Comparison of ENCODE assay signal across 8 mouse cellular contexts in genomic region chr10:80674161-80674711, GRCm38 (mm10). TPM values are rescaled to one million over a fixed set of nuclear protein-coding genes. Genes with fewer than 3 reads are reported as not detected.
DNase-seq lines count a peak whose midpoint lies in the region; ATAC-seq lines count a peak whose summit lies in the region.

No protein-coding gene starts in this region.

- ATAC-seq in neural tube, embryonic 11.5 days (ENCODE audit: insufficient read depth, low FRiP score, low TSS enrichment), result no peak
- ATAC-seq in embryonic facial prominence, embryonic 15.5 days (ENCODE audit: insufficient number of reproducible peaks, low FRiP score, low TSS enrichment, low read depth), result no peak
- ATAC-seq in limb, embryonic 13.5 days (ENCODE audit: low FRiP score, low read depth), result no peak
- no peak for ATAC-seq in midbrain, embryonic 16.5 days

- peak overlapping the region; percentile 81 for H3K4me3 ChIP-seq in neural tube, embryonic 11.5 days (ENCODE audit: low read depth, low read length)
- peak overlapping the region; percentile 97 for H3K4me3 ChIP-seq in embryonic facial prominence, embryonic 15.5 days (replicated peaks)
- peak overlapping the region; percentile 100 for H3K4me3 ChIP-seq in hindbrain, embryonic 10.5 days
- H3K4me3 ChIP-seq in limb, embryonic 13.5 days, result peak overlapping the region; percentile 98
- peak overlapping the region; percentile 100 for H3K4me3 ChIP-seq in midbrain, embryonic 16.5 days (ENCODE audit: low read depth, low read length)

- peak overlapping the region; percentile 86 for H3K4me2 ChIP-seq in neural tube, embryonic 11.5 days (ENCODE audit: low read depth)
- H3K4me2 ChIP-seq in embryonic facial prominence, embryonic 15.5 days (replicated peaks), result peak overlapping the region; percentile 84
- peak overlapping the region; percentile 75 for H3K4me2 ChIP-seq in limb, embryonic 13.5 days (replicated peaks)
- peak overlapping the region; percentile 80 for H3K4me2 ChIP-seq in midbrain, embryonic 16.5 days (ENCODE audit: low read length)

- no peaks in the 10 kb centered on the region for H3K9me3 ChIP-seq in neural tube, embryonic 11.5 days (ENCODE audit: control insufficient read depth, low read length)
- no peaks in the 10 kb centered on the region for H3K9me3 ChIP-seq in embryonic facial prominence, embryonic 15.5 days (replicated peaks)
- no peaks in the 10 kb centered on the region for H3K9me3 ChIP-seq in hindbrain, embryonic 10.5 days
- H3K9me3 ChIP-seq in limb, embryonic 13.5 days, result no peaks in the 10 kb centered on the region
- H3K9me3 ChIP-seq in midbrain, embryonic 16.5 days (replicated peaks; ENCODE audit: control insufficient read depth, low read length, poor library complexity, severe bottlenecking), result no peaks in the 10 kb centered on the region

- DNase-seq in neural tube, embryonic 11.5 days (ENCODE audit: low spot score), result no peak
- DNase-seq in neural tube, embryonic 10.5 days (ENCODE audit: extremely low spot score, low spot score), result no peak
- no peak for DNase-seq in hindbrain, embryonic 10.5 days (ENCODE audit: low spot score)
- DNase-seq in spleen, postnatal 14 days (ENCODE audit: low spot score in 2 of 2), result no peak
- DNase-seq in embryo, embryonic 11 days, result no peak

- H3K27ac ChIP-seq in neural tube, embryonic 11.5 days (ENCODE audit: low read depth, low read length), result no peak overlapping the region
- peak overlapping the region; percentile 99; the same call in 1 of the 2 replicates for H3K27ac ChIP-seq in embryonic facial prominence, embryonic 15.5 days (replicated peaks)
- H3K27ac ChIP-seq in hindbrain, embryonic 10.5 days, result peak overlapping the region; percentile 96
- peak overlapping the region; percentile 84 for H3K27ac ChIP-seq in limb, embryonic 13.5 days
- no peak overlapping the region for H3K27ac ChIP-seq in midbrain, embryonic 16.5 days (ENCODE audit: low read length)

- peaks cover 10% of the 10 kb centered on the region for H3K36me3 ChIP-seq in neural tube, embryonic 11.5 days (ENCODE audit: control insufficient read depth, insufficient read depth, low read length)
- peaks cover 30% of the 10 kb centered on the region for H3K36me3 ChIP-seq in embryonic facial prominence, embryonic 15.5 days
- peaks cover 53% of the 10 kb centered on the region for H3K36me3 ChIP-seq in hindbrain, embryonic 10.5 days
- H3K36me3 ChIP-seq in limb, embryonic 13.5 days, result peaks cover 48% of the 10 kb centered on the region
- peaks cover 16% of the 10 kb centered on the region for H3K36me3 ChIP-seq in midbrain, embryonic 16.5 days (ENCODE audit: control insufficient read depth, insufficient read depth, low read length)

- WGBS in neural tube, embryonic 11.5 days, result 68% methylated on average over 5 of the region's 5 CpGs
- 59% methylated on average over 5 of the region's 5 CpGs for WGBS in embryonic facial prominence, embryonic 15.5 days
- WGBS in hindbrain, embryonic 10.5 days, result 74% methylated on average over 5 of the region's 5 CpGs
- 57% methylated on average over 5 of the region's 5 CpGs for WGBS in limb, embryonic 13.5 days
- 72% methylated on average over 5 of the region's 5 CpGs for WGBS in midbrain, embryonic 16.5 days

- H3K9ac ChIP-seq in neural tube, embryonic 11.5 days (ENCODE audit: low read length), result peak overlapping the region; percentile 95; the same call in 1 of the 2 replicates
- peak overlapping the region; percentile 98 for H3K9ac ChIP-seq in embryonic facial prominence, embryonic 15.5 days
- H3K9ac ChIP-seq in limb, embryonic 13.5 days, result peak overlapping the region; percentile 99
- H3K9ac ChIP-seq in midbrain, embryonic 16.5 days (ENCODE audit: low read depth, low read length), result peak overlapping the region; percentile 98

- peaks cover 29% of the 10 kb centered on the region for H3K4me1 ChIP-seq in neural tube, embryonic 11.5 days (ENCODE audit: control insufficient read depth, insufficient read depth, low read length)
- H3K4me1 ChIP-seq in embryonic facial prominence, embryonic 15.5 days, result peaks cover 81% of the 10 kb centered on the region
- peaks cover 71% of the 10 kb centered on the region for H3K4me1 ChIP-seq in hindbrain, embryonic 10.5 days (replicated peaks)
- H3K4me1 ChIP-seq in limb, embryonic 13.5 days, result peaks cover 56% of the 10 kb centered on the region
- H3K4me1 ChIP-seq in midbrain, embryonic 16.5 days (ENCODE audit: control insufficient read depth, insufficient read depth, low read length), result peaks cover 44% of the 10 kb centered on the region

- no peaks in the 10 kb centered on the region for H3K27me3 ChIP-seq in neural tube, embryonic 11.5 days (ENCODE audit: control insufficient read depth, insufficient read depth, low read length)
- no peaks in the 10 kb centered on the region for H3K27me3 ChIP-seq in embryonic facial prominence, embryonic 15.5 days
- H3K27me3 ChIP-seq in hindbrain, embryonic 10.5 days (ENCODE audit: insufficient read depth, poor library complexity, severe bottlenecking), result no peaks in the 10 kb centered on the region
- no peaks in the 10 kb centered on the region for H3K27me3 ChIP-seq in limb, embryonic 13.5 days
- no peaks in the 10 kb centered on the region for H3K27me3 ChIP-seq in midbrain, embryonic 16.5 days (ENCODE audit: control insufficient read depth, insufficient read depth, low read depth, low read length)

RNA-seq across cellular contexts. Expression of gene Mknk2, which starts 3.7 kb away (rescaled TPM):
- 79.5 and 85.5 TPM in 2 replicates for polyA plus RNA-seq in neural tube, embryonic 11.5 days (2014; fragmentation: Nextera tagmentation; extraction: Ambion mirVana)
- polyA plus RNA-seq in embryonic facial prominence, embryonic 15.5 days (2015; fragmentation: Nextera tagmentation; extraction: Ambion mirVana), result 99.0 and 105 TPM in 2 replicates
- polyA plus RNA-seq in hindbrain, embryonic 10.5 days (2016; fragmentation: Nextera tagmentation; extraction: Ambion mirVana), result 93.2 and 97.8 TPM in 2 replicates
- 86.1 and 87.8 TPM in 2 replicates for polyA plus RNA-seq in limb, embryonic 13.5 days (2015; fragmentation: Nextera tagmentation; extraction: Ambion mirVana)
- polyA plus RNA-seq in midbrain, embryonic 16.5 days (2015; fragmentation: Nextera tagmentation; extraction: Ambion mirVana), result 43.7 and 49.1 TPM in 2 replicates

RNA-seq across cellular contexts. Expression of gene Btbd2, which starts 17.4 kb away (rescaled TPM):
- 71.1 and 78.8 TPM in 2 replicates for polyA plus RNA-seq in neural tube, embryonic 11.5 days (2014; fragmentation: Nextera tagmentation; extraction: Ambion mirVana)
- 82.2 and 82.7 TPM in 2 replicates for polyA plus RNA-seq in embryonic facial prominence, embryonic 15.5 days (2015; fragmentation: Nextera tagmentation; extraction: Ambion mirVana)
- polyA plus RNA-seq in hindbrain, embryonic 10.5 days (2016; fragmentation: Nextera tagmentation; extraction: Ambion mirVana), result 77.0 and 77.1 TPM in 2 replicates
- 77.8 and 83.5 TPM in 2 replicates for polyA plus RNA-seq in limb, embryonic 13.5 days (2015; fragmentation: Nextera tagmentation; extraction: Ambion mirVana)
- polyA plus RNA-seq in midbrain, embryonic 16.5 days (2015; fragmentation: Nextera tagmentation; extraction: Ambion mirVana), result 71.8 and 73.5 TPM in 2 replicates

RNA-seq across cellular contexts. Expression of gene Mob3a, which starts 27.5 kb away (rescaled TPM):
- 58.9 and 60.3 TPM in 2 replicates for polyA plus RNA-seq in neural tube, embryonic 11.5 days (2014; fragmentation: Nextera tagmentation; extraction: Ambion mirVana)
- 48.2 and 51.8 TPM in 2 replicates for polyA plus RNA-seq in embryonic facial prominence, embryonic 15.5 days (2015; fragmentation: Nextera tagmentation; extraction: Ambion mirVana)
- 68.8 and 77.2 TPM in 2 replicates for polyA plus RNA-seq in hindbrain, embryonic 10.5 days (2016; fragmentation: Nextera tagmentation; extraction: Ambion mirVana)
- polyA plus RNA-seq in limb, embryonic 13.5 days (2015; fragmentation: Nextera tagmentation; extraction: Ambion mirVana), result 55.3 and 55.7 TPM in 2 replicates
- polyA plus RNA-seq in midbrain, embryonic 16.5 days (2015; fragmentation: Nextera tagmentation; extraction: Ambion mirVana), result 61.4 and 64.3 TPM in 2 replicates

RNA-seq across cellular contexts. Expression of gene Izumo4, which starts 27.7 kb away (rescaled TPM):
- polyA plus RNA-seq in neural tube, embryonic 11.5 days (2014; fragmentation: Nextera tagmentation; extraction: Ambion mirVana), result 10.6 and 11.5 TPM in 2 replicates
- 27.0 and 28.0 TPM in 2 replicates for polyA plus RNA-seq in embryonic facial prominence, embryonic 15.5 days (2015; fragmentation: Nextera tagmentation; extraction: Ambion mirVana)
- polyA plus RNA-seq in hindbrain, embryonic 10.5 days (2016; fragmentation: Nextera tagmentation; extraction: Ambion mirVana), result 13.7 and 18.7 TPM in 2 replicates
- 24.2 and 25.6 TPM in 2 replicates for polyA plus RNA-seq in limb, embryonic 13.5 days (2015; fragmentation: Nextera tagmentation; extraction: Ambion mirVana)
- 44.9 and 49.5 TPM in 2 replicates for polyA plus RNA-seq in midbrain, embryonic 16.5 days (2015; fragmentation: Nextera tagmentation; extraction: Ambion mirVana)

RNA-seq across cellular contexts. Expression of gene Csnk1g2, which starts 51.6 kb away (rescaled TPM):
- 117 TPM in 2 replicates for polyA plus RNA-seq in neural tube, embryonic 11.5 days (2014; fragmentation: Nextera tagmentation; extraction: Ambion mirVana)
- polyA plus RNA-seq in embryonic facial prominence, embryonic 15.5 days (2015; fragmentation: Nextera tagmentation; extraction: Ambion mirVana), result 172 and 190 TPM in 2 replicates
- polyA plus RNA-seq in hindbrain, embryonic 10.5 days (2016; fragmentation: Nextera tagmentation; extraction: Ambion mirVana), result 169 and 180 TPM in 2 replicates
- polyA plus RNA-seq in limb, embryonic 13.5 days (2015; fragmentation: Nextera tagmentation; extraction: Ambion mirVana), result 148 and 159 TPM in 2 replicates
- polyA plus RNA-seq in midbrain, embryonic 16.5 days (2015; fragmentation: Nextera tagmentation; extraction: Ambion mirVana), result 79.9 and 96.8 TPM in 2 replicates

Comparison
In these comparisons a context has a peak if more than half of its experiments do, and no peak if none do; other contexts are left out.
1. H3K27ac ChIP-seq: peak in embryonic facial prominence, embryonic 15.5 days (single experiment), hindbrain, embryonic 10.5 days (single experiment) and limb, embryonic 13.5 days (single experiment); none in neural tube, embryonic 11.5 days (single experiment) and midbrain, embryonic 16.5 days (single experiment).
2. Peak in every context shown above with its lines, with median percentiles within 50 percentile points of each other: H3K4me2 ChIP-seq, H3K4me3 ChIP-seq and H3K9ac ChIP-seq.